In genomic region chr10:60346056-60346455, GRCm38 (mm10) we compare ENCODE assay signal across 8 mouse cellular contexts. TPM values are rescaled to one million over a fixed set of nuclear protein-coding genes. Genes with fewer than 3 reads are reported as not detected.
DNase-seq lines count a peak whose midpoint lies in the region; ATAC-seq and TF ChIP-seq lines count a peak whose summit lies in the region.

No protein-coding gene starts in this region.

- H3K4me3 ChIP-seq in heart, postnatal 0 days (ENCODE audit: low read depth, low read length) = 0 out of 2 replicates have a peak overlapping the region, but pooled peaks have one; percentile 56
- no peak overlapping the region for H3K4me3 ChIP-seq in limb, embryonic 11.5 days (ENCODE audit: low read depth, low read length)

- peaks cover 8% of the 10 kb centered on the region; the same call in 1 of the 2 replicates for H3K27me3 ChIP-seq in heart, postnatal 0 days (ENCODE audit: control insufficient read depth, insufficient read depth, low read length)
- H3K27me3 ChIP-seq in limb, embryonic 11.5 days (ENCODE audit: control insufficient read depth, insufficient read depth, low read length) = peaks cover 2% of the 10 kb centered on the region; the same call in 1 of the 2 replicates

- H3K4me2 ChIP-seq in heart, postnatal 0 days (ENCODE audit: low read depth, low read length) = peak overlapping the region; percentile 63
- peak overlapping the region; percentile 53; the same call in 1 of the 2 replicates for H3K4me2 ChIP-seq in limb, embryonic 11.5 days (ENCODE audit: low read depth, severe bottlenecking)

- peak overlapping the region; percentile 88; the same call in 1 of the 2 replicates for H3K27ac ChIP-seq in heart, postnatal 0 days (ENCODE audit: low read depth)
- H3K27ac ChIP-seq in limb, embryonic 11.5 days (replicated peaks; ENCODE audit: low read depth, low read length) = no peak overlapping the region

- DNase-seq in heart, postnatal 0 days (ENCODE audit: low spot score) = no peak
- DNase-seq in heart, postnatal 10 days = no peak
- DNase-seq in thymus, postnatal 14 days = peak; percentile 32
- DNase-seq in thymus, postnatal 25 days = no peak
- DNase-seq in limb, embryonic 11.5 days (ENCODE audit: low spot score) = no peak
- no peak for DNase-seq in frontal cortex, postnatal 10 days (ENCODE audit: low spot score in 2 of 2)
- no peak for DNase-seq in right cerebral cortex, postnatal 4 days
- no peak for DNase-seq in adrenal gland, adult 2 months

- intact Hi-C loops in heart, postnatal 10 days (cut with DNase I) = loop anchor here (2.0 to 5.0 kb wide), 3 partner anchors 36 to 63 kb away; no protein-coding TSS in a partner anchor

- H3K36me3 ChIP-seq in heart, postnatal 0 days (replicated peaks; ENCODE audit: control insufficient read depth, insufficient read depth, low read length) = no peaks in the 10 kb centered on the region
- no peaks in the 10 kb centered on the region for H3K36me3 ChIP-seq in limb, embryonic 11.5 days (ENCODE audit: control insufficient read depth, insufficient read depth, low read length)

- peaks cover 16% of the 10 kb centered on the region; the same call in 1 of the 2 replicates for H3K4me1 ChIP-seq in heart, postnatal 0 days (ENCODE audit: control insufficient read depth, insufficient read depth)
- peaks cover 9% of the 10 kb centered on the region; the same call in 1 of the 2 replicates for H3K4me1 ChIP-seq in limb, embryonic 11.5 days (ENCODE audit: control insufficient read depth, insufficient read depth, low read length)

- TF ChIP-seq CTCF in heart, postnatal 0 days (IDR thresholded peaks at IDR 0.05; ENCODE audit: low read depth) = no peak

- ATAC-seq in heart, postnatal 0 days (ENCODE audit: insufficient read depth, low read depth) = no peak
- ATAC-seq in limb, embryonic 11.5 days (ENCODE audit: insufficient number of reproducible peaks, low FRiP score, low TSS enrichment, low read depth) = no peak

- WGBS in heart, postnatal 0 days = 71% methylated on average over 4 of the region's 4 CpGs
- WGBS in limb, embryonic 11.5 days = 80% methylated on average over 4 of the region's 4 CpGs

- H3K9me3 ChIP-seq in heart, postnatal 0 days (replicated peaks; ENCODE audit: control insufficient read depth, low read length) = no peaks in the 10 kb centered on the region
- no peaks in the 10 kb centered on the region for H3K9me3 ChIP-seq in limb, embryonic 11.5 days (ENCODE audit: control insufficient read depth, low read length)

- TF ChIP-seq EP300 in heart, postnatal 0 days (IDR thresholded peaks at IDR 0.05; ENCODE audit: low read depth) = no peak

- H3K9ac ChIP-seq in heart, postnatal 0 days (replicated peaks; ENCODE audit: low read depth, low read length) = no peak overlapping the region
- H3K9ac ChIP-seq in limb, embryonic 11.5 days (ENCODE audit: low read length) = no peak overlapping the region

RNA-seq across cellular contexts. Expression of gene Vsir, which starts 0.6 kb away (rescaled TPM):
- total RNA-seq in heart, postnatal 0 days (2014; rRNA removed; ENCODE audit: low replicate concordance) = 8.3 and 117 TPM in 2 replicates
- polyA plus RNA-seq in heart, postnatal 0 days (2015; fragmentation: Nextera tagmentation; extraction: Ambion mirVana) = 4.6 and 4.7 TPM in 2 replicates
- total RNA-seq in heart, postnatal 10 days (2021) = 10 to 100 TPM; 20.4 to 27.3 TPM
- polyA plus RNA-seq in limb, embryonic 11.5 days (2014; fragmentation: Nextera tagmentation; extraction: Ambion mirVana) = 1.3 and 2.4 TPM in 2 replicates
- 10 to 100 TPM; 19.2 to 20.2 TPM for total RNA-seq in adrenal gland, adult 2 months (2021)
- polyA plus RNA-seq in adrenal gland, adult 2 months (2012; rRNA removed) = 25.1 and 27.7 TPM in 2 replicates

RNA-seq across cellular contexts. Expression of gene Gm17455, which starts 53.5 kb away (rescaled TPM):
- total RNA-seq in heart, postnatal 0 days (2014; rRNA removed; ENCODE audit: low replicate concordance) = not detected in 2 replicates
- 0.38 TPM in 2 replicates for polyA plus RNA-seq in heart, postnatal 0 days (2015; fragmentation: Nextera tagmentation; extraction: Ambion mirVana)
- not detected for total RNA-seq in heart, postnatal 10 days (2021)
- 1.5 and 2.0 TPM in 2 replicates for polyA plus RNA-seq in limb, embryonic 11.5 days (2014; fragmentation: Nextera tagmentation; extraction: Ambion mirVana)
- not detected for total RNA-seq in adrenal gland, adult 2 months (2021)
- polyA plus RNA-seq in adrenal gland, adult 2 months (2012; rRNA removed) = 0.12 TPM in 1 of 2 replicates, not detected in the other
